Mouse (Mus musculus) lung, postnatal 0 days (tissue): ENCODE measurements around the gene Slc1a2. TPM values are rescaled to one million over a fixed set of nuclear protein-coding genes. Genes with fewer than 3 reads are reported as not detected.

Experiments used
- ATAC-seq: fragments of 200-750 bp; cut with Nextera tagmentation; 2 replicates; pipeline ENCODE4 v1.8.0; 2017; ENCODE audit warnings: moderate library complexity
- DNase-seq: peaks from one replicate; pipeline ENCODE4 v3.0.0-alpha.2; 2016; ENCODE audit warnings: low spot score
- H3K27ac ChIP-seq: fragments of 300-500 bp; sonication (generic); 2 replicates; pipeline ENCODE4 v1.5.1; 2014; ENCODE audit warnings: antibody characterized with exemption, mild to moderate bottlenecking, low read length, mixed read lengths
- H3K27me3 ChIP-seq: fragments of 300-500 bp; sonication (generic); replicated peaks from 2 replicates; pipeline ENCODE4 v1.6.1; 2014; ENCODE audit warnings: low read length, mixed read lengths; ENCODE audit not compliant: insufficient read depth
- H3K36me3 ChIP-seq: fragments of 300-500 bp; sonication (generic); 2 replicates; pipeline ENCODE4 v1.6.1; 2014; ENCODE audit warnings: low read length, mixed read lengths; ENCODE audit not compliant: insufficient read depth
- H3K4me1 ChIP-seq: fragments of 300-500 bp; sonication (generic); 2 replicates; pipeline ENCODE4 v1.6.1; 2014; ENCODE audit warnings: antibody characterized with exemption, low read depth, low read length, mixed read lengths; ENCODE audit not compliant: insufficient read depth
- H3K4me2 ChIP-seq: fragments of 300-500 bp; sonication (generic); replicated peaks from 2 replicates; pipeline ENCODE4 v1.6.1; 2014; ENCODE audit warnings: low read depth, mild to moderate bottlenecking, low read length, moderate library complexity, mixed read lengths
- H3K4me3 ChIP-seq: fragments of 300-500 bp; sonication (generic); 2 replicates; pipeline ENCODE4 v1.5.1; 2014; ENCODE audit warnings: low read depth, low read length
- H3K9ac ChIP-seq: fragments of 300-500 bp; sonication (generic); replicated peaks from 2 replicates; pipeline ENCODE4 v1.6.1; 2014; ENCODE audit warnings: low read depth, mild to moderate bottlenecking
- H3K9me3 ChIP-seq: fragments of 300-500 bp; sonication (generic); 2 replicates; pipeline ENCODE4 v1.6.1; 2016; ENCODE audit warnings: low read length, mixed read lengths
- CTCF ChIP-seq: IDR thresholded peaks from 2 replicates; pipeline ENCODE4 v1.5.1; 2016; ENCODE audit warnings: antibody characterized with exemption, mild to moderate bottlenecking
- EP300 ChIP-seq: IDR thresholded peaks from 2 replicates; pipeline ENCODE4 v1.6.1; 2016; ENCODE audit warnings: antibody characterized with exemption, mild to moderate bottlenecking, control low read depth
- whole genome bisulfite sequencing: fragments of 180-500 bp; shearing (Covaris S2); extraction: QIAGEN DNeasy Blood & Tissue Kit; methylation state at CpG from one replicate; pipeline ENCODE4 v1.1.7; 2014; 5-methylcytosine and 5-hydroxymethylcytosine counted together
- polyA plus RNA-seq: library from polyadenylated mRNA; unstranded; fragments of >200 nt; fragmentation: Nextera tagmentation; extraction: Ambion mirVana; gene quantifications from 2 replicates; pipeline ENCODE4 v1.2.1, GENCODE M21; 2015

Slc1a2 gene
- polyA plus RNA-seq, 1 experiment from 2014 or later, result 0.87 TPM

GRCm38 (mm10) chr2:102759479-102759878, 101.0 kb downstream of the Slc1a2 start:
- no peak for TF ChIP-seq CTCF
- no peak for TF ChIP-seq EP300
- DNase-seq, result no peak
- Histone ChIP-seq H3K9ac (no peak overlapping the region), H3K4me2 (no peak overlapping the region), H3K27ac (no peak overlapping the region), H3K36me3 (no peaks in the 10 kb centered on the region), H3K4me3 (no peak overlapping the region), H3K4me1 (no peaks in the 10 kb centered on the region), H3K9me3 (no peaks in the 10 kb centered on the region), H3K27me3 (no peaks in the 10 kb centered on the region)
- 96% methylated on average over 5 of the region's 5 CpGs for WGBS
- ATAC-seq, result no peak

- H3K27ac ChIP-seq, result no peak overlapping the region
- ATAC-seq, result 0 out of 2 replicates have a peak, but pooled peaks have one; percentile 23
Measured at GRCm38 (mm10) chr2:102760284-102761072, 102.0 kb downstream of the Slc1a2 start.

GRCm38 (mm10) chr2:102763176-102763575, 104.7 kb downstream of the Slc1a2 start:
- no peaks in the 10 kb centered on the region for H3K27me3 ChIP-seq
- 63% methylated on average over 3 of the region's 3 CpGs for WGBS
- H3K4me2 ChIP-seq, result no peak overlapping the region
- H3K9ac ChIP-seq, result no peak overlapping the region
- ATAC-seq (no peak), DNase-seq (no peak)
- H3K4me3 ChIP-seq, result no peak overlapping the region
- no peak overlapping the region for H3K27ac ChIP-seq
- H3K36me3 ChIP-seq, result no peaks in the 10 kb centered on the region
- H3K9me3 ChIP-seq, result no peaks in the 10 kb centered on the region
- TF ChIP-seq EP300 (no peak), CTCF (no peak)
- H3K4me1 ChIP-seq, result no peaks in the 10 kb centered on the region

More at GRCm38 (mm10) chr2:102760284-102761072, 102.0 kb downstream of the Slc1a2 start:
- H3K27me3 ChIP-seq, result no peaks in the 10 kb centered on the region
- H3K9ac ChIP-seq, result no peak overlapping the region
- DNase-seq, result peak; percentile 32
- H3K9me3 ChIP-seq, result no peaks in the 10 kb centered on the region
- no peak overlapping the region for H3K4me3 ChIP-seq
- H3K4me1 ChIP-seq, result no peaks in the 10 kb centered on the region
- no peak overlapping the region for H3K4me2 ChIP-seq
- WGBS, result 60% methylated on average over 5 of the region's 5 CpGs
- no peak for TF ChIP-seq CTCF
- no peak for TF ChIP-seq EP300
- H3K36me3 ChIP-seq, result no peaks in the 10 kb centered on the region

- Histone ChIP-seq H3K4me1 (no peaks in the 10 kb centered on the region), H3K36me3 (no peaks in the 10 kb centered on the region), H3K4me3 (no peak overlapping the region), H3K9me3 (no peaks in the 10 kb centered on the region), H3K9ac (no peak overlapping the region), H3K27ac (no peak overlapping the region), H3K4me2 (no peak overlapping the region), H3K27me3 (no peaks in the 10 kb centered on the region)
- TF ChIP-seq EP300 (no peak), CTCF (no peak)
- 88% methylated on average over 2 of the region's 2 CpGs for WGBS
- no peak for ATAC-seq
- DNase-seq, result no peak
Measured at GRCm38 (mm10) chr2:102763991-102764390, 105.5 kb downstream of the Slc1a2 start.

- Histone ChIP-seq H3K4me1 (no peaks in the 10 kb centered on the region), H3K9me3 (no peaks in the 10 kb centered on the region), H3K9ac (no peak overlapping the region), H3K4me3 (no peak overlapping the region), H3K27me3 (no peaks in the 10 kb centered on the region), H3K27ac (no peak overlapping the region), H3K4me2 (no peak overlapping the region), H3K36me3 (no peaks in the 10 kb centered on the region)
- ATAC-seq (no peak), DNase-seq (no peak)
- WGBS, result 38% methylated on average over 8 of the region's 8 CpGs
- TF ChIP-seq EP300 (no peak), CTCF (no peak)
Measured at GRCm38 (mm10) chr2:102764602-102765374, 106.3 kb downstream of the Slc1a2 start.

- H3K4me3 ChIP-seq, result no peak overlapping the region
- no peaks in the 10 kb centered on the region for H3K36me3 ChIP-seq
- TF ChIP-seq EP300 (no peak), CTCF (no peak)
- no peak overlapping the region for H3K9ac ChIP-seq
- no peak for DNase-seq
- ATAC-seq, result no peak
- H3K4me1 ChIP-seq, result no peaks in the 10 kb centered on the region
- no peak overlapping the region for H3K4me2 ChIP-seq
- WGBS, result 49% methylated on average over 3 of the region's 3 CpGs
- no peak overlapping the region for H3K27ac ChIP-seq
- no peaks in the 10 kb centered on the region for H3K9me3 ChIP-seq
- H3K27me3 ChIP-seq, result no peaks in the 10 kb centered on the region
Measured at GRCm38 (mm10) chr2:102768267-102768666, 109.8 kb downstream of the Slc1a2 start.
